8 mouse cellular contexts compared by ENCODE assay signal in genomic region chr11:95310648-95311424, GRCm38 (mm10). TPM values are rescaled to one million over a fixed set of nuclear protein-coding genes. Genes with fewer than 3 reads are reported as not detected.
DNase-seq lines count a peak whose midpoint lies in the region; ATAC-seq and TF ChIP-seq lines count a peak whose summit lies in the region.

No protein-coding gene starts in this region.

- H3K9ac ChIP-seq in kidney, embryonic 14.5 days (ENCODE audit: low read depth, low read length) = peak overlapping the region; percentile 74

- H3K36me3 ChIP-seq in E14TG2a.4 (ENCODE audit: insufficient read depth, low read length) = peaks cover 18% of the 10 kb centered on the region
- H3K36me3 ChIP-seq in kidney, embryonic 14.5 days (ENCODE audit: control insufficient read depth, insufficient read depth, low read length) = peaks cover 5% of the 10 kb centered on the region; the same call in 1 of the 2 replicates

- no peaks in the 10 kb centered on the region for H3K9me3 ChIP-seq in E14TG2a.4 (ENCODE audit: low read length)
- H3K9me3 ChIP-seq in kidney, embryonic 14.5 days (ENCODE audit: control insufficient read depth, low read length) = no peaks in the 10 kb centered on the region

- H3K4me3 ChIP-seq in E14TG2a.4 (replicated peaks; ENCODE audit: low read length) = peak overlapping the region; percentile 97
- H3K4me3 ChIP-seq in kidney, embryonic 14.5 days (ENCODE audit: low read length) = peak overlapping the region; percentile 97

- 5% methylated on average over 17 of the region's 17 CpGs for WGBS in kidney, embryonic 14.5 days

- no peak for TF ChIP-seq CTCF in E14TG2a.4 (conservative IDR thresholded peaks at IDR 0.05; ENCODE audit: low read length)

- no peaks in the 10 kb centered on the region for H3K27me3 ChIP-seq in E14TG2a.4 (ENCODE audit: insufficient read depth, low read length)
- no peaks in the 10 kb centered on the region for H3K27me3 ChIP-seq in kidney, embryonic 14.5 days (ENCODE audit: control insufficient read depth, insufficient read depth, low read length)

- peaks cover 65% of the 10 kb centered on the region for H3K4me1 ChIP-seq in E14TG2a.4 (replicated peaks; ENCODE audit: low read depth, low read length)
- peaks cover 16% of the 10 kb centered on the region for H3K4me1 ChIP-seq in kidney, embryonic 14.5 days (ENCODE audit: control insufficient read depth, insufficient read depth, low read length)

- H3K27ac ChIP-seq in kidney, embryonic 14.5 days (ENCODE audit: low read depth, low read length) = peak overlapping the region; percentile 72

- intact Hi-C loops in gastrocnemius, postnatal 14 days (cut with DNase I; ENCODE audit: low total_unique reads) = loop anchor here (10.0 kb wide), 1 partner anchor 64 kb away; no protein-coding TSS in a partner anchor

- ATAC-seq in erythroid progenitor cell, adult 5-6 weeks (replicated peaks; ENCODE audit: low FRiP score, poor library complexity, severe bottlenecking) = peak; percentile 8; the same call in 1 of the 2 replicates
- ATAC-seq in kidney, embryonic 14.5 days (ENCODE audit: low FRiP score, low TSS enrichment) = peak; percentile 1; the same call in 1 of the 2 replicates

- peak overlapping the region; percentile 54 for H3K4me2 ChIP-seq in kidney, embryonic 14.5 days (replicated peaks; ENCODE audit: low read depth, low read length)

- DNase-seq in embryo, embryonic 10.5 days (ENCODE audit: low spot score) = peak; percentile 7
- no peak for DNase-seq in embryo, embryonic 9.5 days (ENCODE audit: extremely low spot score)
- peak; percentile 21 for DNase-seq in lung, postnatal 14 days
- DNase-seq in spleen, postnatal 10 days (ENCODE audit: low spot score in 2 of 2) = peak; percentile 50
- DNase-seq in gastrocnemius, postnatal 14 days = no peak

RNA-seq across cellular contexts. Expression of gene Kat7, which starts 0.8 kb away (rescaled TPM):
- 94.3 and 127 TPM in 2 replicates for total RNA-seq in erythroid progenitor cell, adult 5-6 weeks (2015; ENCODE audit: low replicate concordance)
- 72.6 and 81.2 TPM in 2 replicates for total RNA-seq in erythroid progenitor cell, adult 5-6 weeks (2017; ENCODE audit: low replicate concordance)
- polyA plus RNA-seq in kidney, embryonic 14.5 days (2014; fragmentation: Nextera tagmentation; extraction: Ambion mirVana) = 55.5 and 80.1 TPM in 2 replicates
- 10 to 100 TPM; 21.7 to 24.4 TPM for total RNA-seq in gastrocnemius, postnatal 14 days (2021)

RNA-seq across cellular contexts. Expression of gene Fam117a, which starts 26.0 kb away (rescaled TPM):
- total RNA-seq in erythroid progenitor cell, adult 5-6 weeks (2015; ENCODE audit: low replicate concordance) = 340 and 347 TPM in 2 replicates
- 282 and 287 TPM in 2 replicates for total RNA-seq in erythroid progenitor cell, adult 5-6 weeks (2017; ENCODE audit: low replicate concordance)
- polyA plus RNA-seq in kidney, embryonic 14.5 days (2014; fragmentation: Nextera tagmentation; extraction: Ambion mirVana) = 11.9 and 13.0 TPM in 2 replicates
- total RNA-seq in gastrocnemius, postnatal 14 days (2021) = 1 to 10 TPM; 4.4 to 6.5 TPM

RNA-seq across cellular contexts. Expression of gene Tac4, which starts 49.5 kb away (rescaled TPM):
- total RNA-seq in erythroid progenitor cell, adult 5-6 weeks (2015; ENCODE audit: low replicate concordance) = not detected in 2 replicates
- not detected in 2 replicates for total RNA-seq in erythroid progenitor cell, adult 5-6 weeks (2017; ENCODE audit: low replicate concordance)
- polyA plus RNA-seq in kidney, embryonic 14.5 days (2014; fragmentation: Nextera tagmentation; extraction: Ambion mirVana) = 0.20 TPM in 1 of 2 replicates, not detected in the other
- not detected for total RNA-seq in gastrocnemius, postnatal 14 days (2021)

Comparison
In these comparisons a context has a peak if more than half of its experiments do, and no peak if none do; other contexts are left out.
1. DNase-seq: peak in embryo, embryonic 10.5 days (single experiment), lung, postnatal 14 days (single experiment) and spleen, postnatal 10 days (2 of 2); none in embryo, embryonic 9.5 days (single experiment) and gastrocnemius, postnatal 14 days (single experiment).
2. RNA of gene Fam117a, which starts 26.0 kb away (total RNA-seq): 282 to 347 TPM in erythroid progenitor cell, adult 5-6 weeks; 4.4 to 6.5 TPM in gastrocnemius, postnatal 14 days; every median in the first group is over 10 times any median in the second.